Mouse (Mus musculus): ENCODE results near the gene Dirc2. TPM values are rescaled to one million over a fixed set of nuclear protein-coding genes. Genes with fewer than 3 reads are reported as not detected.
A peak's percentile ranks its signal among the peaks of the same experiment; 100 is the strongest.

Gene Dirc2
- polyA plus RNA-seq, 2 experiments from 2014 or later = 1.9 to 2.5 TPM

DNA sequence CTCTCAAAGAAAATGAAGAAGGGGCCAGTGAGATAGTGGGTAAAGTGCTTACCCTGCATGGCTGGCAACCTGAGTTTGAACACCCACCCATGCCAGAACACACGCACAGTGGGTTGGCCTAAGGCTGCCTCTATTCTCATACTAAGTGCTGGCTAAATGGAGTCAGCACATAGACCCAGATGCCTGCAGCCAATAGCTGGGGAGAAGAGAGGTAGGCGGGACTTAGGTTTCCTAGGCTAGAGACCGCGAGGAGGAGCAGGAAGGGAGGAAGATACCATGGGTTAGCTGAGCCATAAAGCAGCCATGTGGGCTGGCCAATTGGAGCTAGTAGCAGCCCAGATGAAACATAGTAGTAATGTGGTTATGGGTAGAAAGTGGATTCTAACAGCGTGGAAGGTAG, 3.4 kb upstream of the Dirc2 start:
- no peak for ATAC-seq

DNA sequence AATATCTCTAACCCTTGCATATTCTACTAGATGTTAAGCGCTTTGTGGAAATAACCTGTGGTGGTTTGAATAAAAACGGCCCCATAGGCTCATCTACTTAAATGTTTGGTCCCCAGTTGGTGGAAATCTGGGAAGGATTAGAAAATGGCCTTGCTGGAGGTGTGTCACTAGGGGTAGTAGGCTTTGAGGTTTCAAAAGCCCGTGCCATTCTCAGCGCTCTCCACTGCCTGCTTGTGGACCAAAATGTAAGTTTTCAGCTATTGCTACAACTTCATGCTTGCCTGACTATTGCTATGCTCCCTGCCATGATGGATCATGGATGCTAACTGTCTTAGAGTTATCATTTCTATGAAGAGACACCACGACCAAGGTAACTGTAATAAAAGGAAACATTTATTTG, 2.5 kb upstream of the Dirc2 start:
- no peak for ATAC-seq

DNA sequence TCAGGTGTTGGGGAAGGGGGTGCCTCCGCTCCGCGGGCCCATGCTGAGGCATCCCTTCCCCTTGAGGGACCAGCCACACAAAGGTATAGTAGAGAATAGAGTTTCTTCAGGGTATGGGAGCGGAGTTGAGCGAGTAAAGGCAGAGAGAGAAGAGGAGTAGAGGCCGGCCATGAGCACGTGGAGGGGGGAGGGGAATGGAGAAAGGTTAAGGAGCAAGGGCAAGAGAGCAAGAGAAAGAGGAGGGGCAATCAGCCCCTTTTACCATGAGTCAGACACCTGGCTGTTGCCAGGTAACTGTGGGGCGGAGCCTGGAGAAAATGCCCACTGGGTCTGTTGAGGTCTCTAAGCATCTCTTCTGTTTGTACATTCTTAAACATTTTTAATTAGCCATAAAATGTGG, 2.0 kb upstream of the Dirc2 start:
- no peak for ATAC-seq

DNA sequence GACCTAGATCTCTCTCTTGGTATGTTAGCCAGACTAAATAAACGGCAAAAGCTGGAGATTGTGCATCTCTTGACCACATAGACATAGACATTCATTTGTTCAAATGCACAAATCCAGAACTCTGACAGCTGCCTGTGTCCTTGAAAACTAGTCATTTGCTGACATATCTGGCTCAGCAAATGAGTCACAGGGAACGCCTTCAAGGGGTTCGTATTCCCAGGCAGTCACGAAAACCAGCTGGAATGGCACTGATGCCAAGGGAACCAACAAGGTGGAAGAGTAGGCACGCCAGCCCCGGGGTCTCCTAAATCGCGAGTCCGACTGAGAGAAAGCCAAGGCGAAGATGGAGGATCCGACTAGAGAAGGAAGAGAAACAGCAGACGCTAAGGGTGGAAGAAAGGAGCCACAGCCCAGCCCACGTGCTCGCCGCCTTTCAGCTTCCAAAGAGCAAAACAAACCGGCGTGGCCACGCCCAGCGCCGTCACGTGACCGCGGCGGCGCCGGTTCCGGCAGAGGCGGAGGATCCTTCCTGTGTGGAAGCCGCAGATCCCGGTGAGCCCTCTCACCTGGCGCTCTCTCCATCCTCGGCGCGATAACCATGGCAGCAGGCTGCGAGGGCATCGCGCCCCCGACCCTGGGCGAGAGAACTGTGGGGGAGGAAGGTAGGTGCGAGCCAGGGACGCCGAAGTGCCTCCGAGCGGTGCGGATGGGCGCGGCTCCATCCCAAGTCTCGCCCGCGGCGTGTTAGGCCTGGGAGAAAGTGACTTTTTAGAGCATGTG, 912 bp upstream of the Dirc2 start, which contains the start of gene Hspbap1:
Gene Hspbap1, plus strand, starts transcription at position 498 of the 780 bp plus-strand sequence.
- ATAC-seq = peak; percentile 84

DNA sequence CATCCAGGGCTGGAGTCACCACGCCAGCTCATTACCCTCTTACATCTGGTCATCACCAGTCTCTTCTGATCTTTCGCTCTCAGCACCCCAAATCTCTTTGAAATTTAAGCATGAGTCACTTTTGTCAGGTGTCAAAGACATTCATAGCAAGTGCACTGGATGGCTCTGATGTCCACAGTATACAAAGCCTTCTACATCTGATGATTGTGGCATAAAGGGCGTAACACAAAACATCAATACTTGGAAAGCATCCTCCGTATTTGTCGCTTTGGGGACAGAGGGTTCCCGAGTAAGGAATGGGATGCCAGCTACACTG, 729 bp downstream of the Dirc2 start:
- peak; percentile 4 for ATAC-seq

DNA sequence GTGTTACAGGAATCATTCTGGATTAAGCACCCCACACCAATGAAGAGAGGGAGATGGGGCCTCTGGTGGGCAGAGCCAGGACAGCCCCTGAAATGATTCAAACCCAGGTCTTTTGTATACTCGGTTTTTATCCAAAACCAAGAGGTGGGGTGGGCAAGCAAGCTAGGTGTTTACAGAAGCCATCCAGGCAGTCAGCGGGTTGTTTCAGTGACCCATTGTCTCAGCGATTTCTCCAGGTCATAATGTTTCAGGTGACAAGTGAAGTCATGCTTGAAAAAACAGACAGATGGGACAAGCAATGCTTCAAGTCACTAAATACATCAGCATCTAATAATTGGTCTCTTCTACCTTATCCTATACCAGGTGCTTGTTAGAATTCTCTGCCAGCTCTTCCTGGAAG, 2.8 kb downstream of the Dirc2 start:
- ATAC-seq = no peak

DNA sequence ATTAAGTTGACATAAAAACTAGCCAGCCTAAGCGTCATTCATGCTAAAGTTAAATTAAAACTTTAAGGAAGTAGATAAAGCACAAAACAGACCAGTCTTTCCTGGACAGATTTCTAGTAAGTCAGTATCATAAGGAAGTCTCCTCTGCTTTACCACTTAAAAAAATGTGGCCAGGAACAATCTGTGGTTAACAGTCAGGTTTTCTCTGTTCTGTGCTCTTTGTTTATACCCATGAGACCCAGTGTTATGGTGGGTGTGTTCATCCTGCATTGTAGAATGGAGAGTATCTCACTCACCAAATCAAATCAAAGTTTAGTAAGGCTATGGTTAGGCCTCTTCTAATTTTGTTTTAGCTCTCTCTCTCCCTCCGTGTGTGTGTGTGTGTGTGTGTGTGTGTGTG, 3.7 kb downstream of the Dirc2 start:
- ATAC-seq = peak; percentile 38

DNA sequence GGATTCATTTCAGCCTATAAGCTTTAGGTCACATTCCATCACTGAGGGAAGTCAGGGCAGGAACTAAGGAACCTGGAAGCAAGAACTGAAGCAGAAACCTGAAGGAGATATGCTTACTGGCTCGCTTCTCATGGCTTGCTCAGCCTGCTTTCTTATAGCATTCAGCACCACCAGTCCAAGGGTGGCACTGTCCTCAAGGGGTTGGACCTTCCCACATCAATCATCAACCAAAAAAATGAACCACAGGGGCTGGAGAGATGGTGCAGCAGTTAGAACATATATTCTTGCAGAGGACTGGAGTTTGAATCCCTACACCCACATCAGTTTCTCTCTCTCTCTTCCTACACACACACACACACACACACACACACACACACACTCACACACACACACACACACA, 4.2 kb downstream of the Dirc2 start:
- no peak for ATAC-seq

DNA sequence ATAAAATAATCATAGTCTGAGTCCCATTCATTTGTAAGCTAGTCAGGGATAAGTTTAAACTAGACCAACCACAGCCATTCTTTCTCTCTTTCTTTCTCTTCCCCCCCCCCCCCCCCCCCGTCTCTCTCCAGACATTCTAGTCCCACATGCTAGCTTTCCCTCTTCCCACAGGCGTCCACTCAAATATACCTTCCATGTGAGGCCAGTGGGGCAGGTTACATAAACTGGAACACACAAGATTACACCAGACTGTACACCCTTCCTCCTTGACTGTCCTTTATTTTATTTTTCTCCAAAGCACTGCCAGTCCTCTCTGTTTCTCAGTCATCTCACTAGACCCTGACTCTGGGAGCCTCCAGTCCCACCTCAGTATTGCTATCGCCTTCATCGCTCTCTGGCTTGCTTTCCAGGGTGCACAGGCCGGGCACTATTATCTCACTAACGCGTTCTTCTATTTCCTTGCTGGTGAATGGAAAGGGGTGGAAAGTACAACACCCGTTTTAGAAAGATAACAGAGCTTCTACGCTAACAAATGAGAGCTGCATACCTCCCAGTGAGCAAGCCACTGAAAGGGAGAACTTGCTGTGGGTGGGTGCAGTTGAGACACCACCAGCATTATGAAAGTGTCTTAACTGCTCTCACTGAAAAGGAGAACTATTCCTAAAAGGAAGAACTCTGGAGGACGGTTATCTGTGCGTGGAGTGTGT, 5.4 kb downstream of the Dirc2 start:
- ATAC-seq = no peak

DNA sequence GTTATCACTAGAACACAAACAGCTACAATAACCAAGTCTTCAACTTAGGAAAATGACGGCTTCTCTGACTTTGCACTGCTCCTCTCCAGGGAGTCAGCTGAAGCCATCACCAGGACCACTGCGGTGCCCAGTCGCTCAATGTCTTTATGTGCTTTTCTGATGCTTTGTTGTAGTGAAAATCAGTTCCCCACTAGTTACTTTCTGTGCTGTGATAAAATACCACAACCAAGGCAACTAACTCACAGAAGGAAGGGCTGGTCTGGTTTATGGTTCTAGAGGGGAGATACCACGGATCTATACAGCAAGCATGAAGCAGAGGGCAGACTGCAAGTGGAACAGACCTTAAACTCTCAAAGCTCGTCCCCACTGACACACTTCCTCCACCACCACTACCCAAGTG, 9.8 kb downstream of the Dirc2 start:
- no peak for ATAC-seq

DNA sequence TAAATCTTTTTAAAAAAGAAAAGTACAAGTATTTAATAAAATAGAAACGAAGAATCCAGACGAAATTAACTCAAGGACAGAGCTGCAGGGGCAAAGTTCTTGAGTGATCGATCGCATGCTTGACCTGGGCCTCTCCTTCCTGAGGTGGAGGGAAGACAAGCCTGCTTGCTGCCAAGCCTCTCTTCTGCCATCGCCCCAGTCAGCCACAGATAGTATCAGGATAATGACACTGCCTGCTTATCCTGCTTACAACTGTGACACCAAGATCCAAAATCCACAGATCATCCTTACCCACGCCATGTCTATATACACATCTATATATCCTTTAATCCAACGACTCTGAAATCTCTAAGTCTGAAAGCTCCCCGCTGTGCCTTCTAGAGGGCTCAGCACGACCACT, 12.5 kb downstream of the Dirc2 start:
- ATAC-seq = no peak

DNA sequence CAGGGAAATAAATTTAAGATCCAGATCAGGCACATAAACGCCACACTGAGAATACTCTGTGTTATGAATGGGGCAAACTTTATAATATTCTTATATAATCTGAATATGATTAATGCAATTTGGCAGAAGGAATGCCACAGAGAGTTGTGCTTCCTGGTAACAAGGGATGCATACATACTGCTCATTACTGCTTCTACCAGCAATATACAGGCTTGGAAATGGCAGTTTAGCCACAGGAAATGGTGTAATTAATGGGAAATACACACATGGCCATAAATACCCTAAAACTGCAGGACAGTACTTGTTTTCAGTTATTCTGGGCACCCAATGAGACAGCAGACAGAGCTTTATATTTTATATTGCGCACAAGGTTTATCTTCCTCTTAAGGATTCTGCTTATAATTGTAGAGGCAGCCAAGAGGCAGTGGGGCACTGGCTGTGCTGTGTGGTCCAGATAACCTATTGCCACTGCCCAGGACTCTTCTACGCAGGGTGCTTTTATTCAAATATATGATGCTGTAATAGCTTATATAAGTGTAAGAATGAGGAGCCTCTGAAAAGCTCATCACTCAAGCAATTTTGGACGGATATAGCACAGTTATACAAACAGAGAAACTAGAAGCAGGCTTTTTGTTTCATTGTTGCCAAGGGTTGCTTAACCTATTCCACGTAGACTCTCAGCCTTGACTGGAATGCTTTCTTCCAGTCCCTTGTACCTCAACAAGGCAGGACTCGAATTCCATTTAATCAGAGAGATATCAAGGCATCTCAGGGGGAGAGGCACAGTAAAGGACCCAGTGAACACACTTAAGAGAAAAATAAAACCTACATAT, 13.4 kb downstream of the Dirc2 start:
- ATAC-seq = no peak

DNA sequence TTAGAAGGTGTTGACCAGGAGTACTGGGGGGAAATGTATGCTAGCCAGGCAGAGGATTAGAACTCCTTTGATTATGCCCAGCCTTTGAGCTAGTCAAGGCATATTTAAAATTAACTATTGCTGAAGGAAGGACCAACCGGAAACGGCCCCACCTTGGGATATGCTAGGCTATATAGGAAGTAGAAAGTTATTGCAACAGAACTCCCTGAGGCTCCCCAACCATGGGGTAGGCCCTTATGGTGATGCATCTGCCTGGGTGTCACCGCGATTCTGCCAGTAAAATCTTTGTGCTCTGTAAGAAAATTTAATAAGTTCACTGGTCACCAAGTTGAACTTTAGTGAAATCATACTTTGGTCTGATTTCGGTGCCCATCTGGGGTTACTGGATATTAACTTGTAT, 15.2 kb downstream of the Dirc2 start:
- no peak for ATAC-seq

DNA sequence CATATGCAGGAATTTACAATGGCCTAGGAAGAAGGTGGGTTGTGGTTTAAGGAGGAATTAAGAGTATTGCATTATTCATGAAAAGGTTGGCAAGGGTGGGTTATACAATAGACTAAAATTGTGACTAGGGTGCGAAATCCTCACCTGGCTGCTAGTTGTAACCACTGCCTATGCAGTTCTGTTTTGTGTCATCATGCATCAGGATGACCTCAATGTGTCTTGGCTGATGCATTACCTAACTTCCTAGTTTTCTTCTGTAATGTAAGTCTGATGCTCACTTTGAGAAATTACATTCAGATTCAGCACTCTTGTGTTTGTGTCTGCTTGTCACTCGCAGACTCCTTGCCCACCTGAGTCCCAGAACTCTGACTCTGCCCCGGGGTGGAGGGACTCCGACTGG, 17.3 kb downstream of the Dirc2 start:
- ATAC-seq = no peak

DNA sequence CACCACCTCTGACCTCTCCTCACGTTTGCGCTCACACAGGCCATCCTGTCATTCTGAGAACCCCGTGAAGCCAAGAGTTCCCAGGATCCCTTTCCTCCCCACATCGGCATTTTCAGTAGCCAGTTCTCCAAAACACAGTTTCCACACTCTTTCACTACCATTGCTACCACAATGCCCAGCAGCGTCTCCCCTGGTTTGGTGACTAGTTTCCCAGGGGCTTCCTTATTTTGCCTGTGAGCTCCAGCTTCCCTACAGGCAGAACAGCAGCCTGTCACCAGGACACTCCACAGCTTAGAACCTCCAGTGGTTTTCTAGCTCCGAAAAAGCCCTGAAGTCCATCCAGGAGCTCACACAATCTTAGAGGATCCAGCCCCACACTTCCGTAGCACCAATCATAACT, 19.8 kb downstream of the Dirc2 start:
- no peak for ATAC-seq

DNA sequence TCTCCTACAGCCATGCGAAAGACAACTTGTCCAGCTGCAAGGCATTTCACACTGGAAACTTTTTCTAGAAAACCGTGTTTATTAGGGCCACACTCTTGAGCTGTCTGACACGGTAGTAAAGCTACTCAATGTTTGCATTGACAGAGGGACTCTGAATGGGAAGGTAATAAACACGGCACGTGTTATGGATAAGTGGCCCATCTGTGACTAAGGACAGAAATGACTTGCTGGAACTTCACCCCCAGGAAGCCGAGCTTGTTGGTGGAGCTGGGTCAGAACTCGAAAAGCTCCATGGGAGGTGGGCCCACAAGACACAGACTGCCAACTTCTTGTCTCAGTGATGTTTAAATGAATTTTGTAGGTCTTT, 20.9 kb downstream of the Dirc2 start:
- ATAC-seq = no peak

DNA sequence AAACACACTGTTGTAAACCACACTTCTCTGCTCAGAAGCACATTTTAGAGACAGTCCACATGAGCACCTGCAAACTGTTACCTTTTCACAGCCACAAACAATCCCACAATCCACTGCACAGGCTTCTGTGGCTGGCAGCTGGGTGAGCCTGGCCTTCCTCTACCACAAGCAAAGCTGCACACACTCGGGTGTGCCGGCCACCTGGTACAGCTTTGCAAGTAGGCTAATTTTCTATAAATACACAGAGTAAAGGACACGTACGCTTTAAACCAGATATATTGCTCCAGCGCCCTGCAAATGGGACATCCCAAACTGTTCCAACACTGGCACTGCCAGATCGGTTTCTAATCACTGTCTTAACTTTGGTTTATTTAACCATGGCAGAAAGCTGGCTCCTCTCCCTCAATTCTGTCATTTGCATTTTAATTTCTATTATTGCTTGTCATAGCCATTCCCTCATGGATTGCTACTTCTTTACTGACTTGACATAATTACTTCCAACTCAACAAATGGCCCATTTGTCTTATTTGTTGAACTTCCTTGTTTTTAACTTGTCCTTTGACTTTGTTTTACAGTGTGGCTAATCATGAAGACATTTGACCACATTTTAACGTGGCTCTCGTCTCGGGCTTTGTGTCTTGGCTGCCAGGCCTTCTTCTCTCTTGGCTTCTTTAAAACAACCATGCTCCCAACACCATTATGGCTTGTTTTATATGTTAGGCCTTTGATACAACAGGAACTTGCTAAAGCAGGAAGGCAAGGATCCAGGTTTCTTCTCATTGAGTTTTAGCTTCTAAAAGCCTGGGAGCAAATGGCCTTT, 21.5 kb downstream of the Dirc2 start:
- ATAC-seq = no peak

DNA sequence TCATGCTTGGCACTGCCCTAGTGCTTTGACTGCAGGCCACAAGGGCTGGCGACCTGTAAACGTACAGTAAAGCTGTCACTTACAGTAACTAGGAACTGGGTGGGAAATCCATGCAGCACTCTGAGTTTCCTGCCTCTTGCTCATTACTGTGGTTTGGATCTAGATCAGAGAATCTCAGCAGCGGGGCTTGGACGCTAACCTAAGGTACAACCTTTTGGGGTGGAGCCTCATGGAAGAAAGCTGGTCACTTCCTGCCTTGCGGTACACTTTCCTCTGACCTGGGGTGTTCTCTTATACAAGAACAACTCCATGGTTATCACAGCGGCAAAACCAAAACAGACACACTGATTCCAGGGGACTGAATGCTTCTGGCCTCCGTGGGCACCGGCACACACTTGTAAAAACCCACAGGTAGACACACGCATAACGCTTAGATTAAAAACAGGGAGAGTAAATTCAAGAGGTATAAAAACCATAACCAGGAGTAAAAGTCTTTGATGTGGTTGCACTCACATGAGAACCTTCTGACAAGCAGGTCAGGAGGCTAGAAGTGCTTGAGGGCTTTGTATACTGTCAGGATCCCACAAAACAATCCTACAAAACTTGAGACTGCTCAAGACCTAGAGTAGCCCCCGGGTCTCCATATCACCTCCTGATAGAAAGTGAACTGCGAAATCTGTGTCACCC, 26.8 kb downstream of the Dirc2 start:
- ATAC-seq = peak; percentile 94

DNA sequence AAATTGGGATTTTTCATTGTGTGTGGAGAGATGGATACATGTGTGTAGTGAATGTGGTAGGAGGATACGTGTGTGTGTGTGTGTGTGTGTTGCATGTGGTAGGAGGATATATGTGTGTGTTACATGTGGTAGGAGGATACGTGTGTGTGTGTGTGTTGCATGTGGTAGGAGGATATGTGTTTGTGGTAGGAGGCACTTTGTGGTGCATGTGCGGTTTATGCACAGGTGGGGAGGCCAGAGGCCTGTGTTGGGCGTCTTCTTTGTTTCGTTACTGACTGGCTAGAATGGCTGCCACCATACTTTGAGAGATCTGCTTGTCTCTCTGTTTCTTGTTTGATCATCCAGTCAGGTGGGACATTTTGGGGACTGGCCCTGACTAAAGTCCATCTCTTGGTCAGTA, 27.5 kb downstream of the Dirc2 start:
- ATAC-seq = no peak

DNA sequence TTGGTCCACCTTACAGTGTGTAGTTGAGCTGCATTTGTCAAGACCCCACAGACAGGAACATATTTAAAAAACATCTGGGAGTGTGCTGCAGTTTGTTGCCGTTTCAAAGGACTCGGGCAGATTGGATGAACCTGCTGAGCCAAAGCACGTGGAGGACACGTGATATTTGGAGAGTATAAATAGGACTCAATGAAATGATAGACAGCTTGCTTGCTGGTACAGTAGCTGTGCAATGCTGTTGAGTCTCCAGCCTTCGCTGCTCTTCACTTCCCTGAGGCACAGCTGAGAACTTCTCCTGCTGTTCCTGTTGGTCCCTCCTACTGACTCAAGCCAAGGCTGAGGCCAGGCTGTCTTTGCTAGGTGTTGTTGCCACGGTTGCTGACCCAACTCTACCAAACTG, 28.2 kb downstream of the Dirc2 start:
- ATAC-seq = no peak

DNA sequence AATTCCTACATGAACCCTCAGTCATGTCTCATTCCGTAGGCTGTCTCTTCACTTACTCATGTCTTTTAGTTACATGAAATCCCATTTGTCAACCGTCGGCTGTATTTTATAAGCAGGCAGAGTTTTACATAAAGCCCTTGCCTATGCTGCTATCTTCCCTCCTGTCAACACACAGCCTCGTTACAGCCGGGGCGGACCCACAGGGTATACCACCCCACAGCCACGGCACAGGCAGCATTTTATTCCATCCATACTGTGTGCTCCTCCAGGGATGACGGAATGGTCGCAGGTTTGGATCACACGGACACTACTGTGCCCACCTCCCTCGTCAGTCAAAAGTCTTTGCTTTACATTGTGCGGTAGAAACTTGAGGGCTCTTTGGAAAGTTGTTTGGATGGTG, 28.8 kb downstream of the Dirc2 start:
- ATAC-seq = no peak

DNA sequence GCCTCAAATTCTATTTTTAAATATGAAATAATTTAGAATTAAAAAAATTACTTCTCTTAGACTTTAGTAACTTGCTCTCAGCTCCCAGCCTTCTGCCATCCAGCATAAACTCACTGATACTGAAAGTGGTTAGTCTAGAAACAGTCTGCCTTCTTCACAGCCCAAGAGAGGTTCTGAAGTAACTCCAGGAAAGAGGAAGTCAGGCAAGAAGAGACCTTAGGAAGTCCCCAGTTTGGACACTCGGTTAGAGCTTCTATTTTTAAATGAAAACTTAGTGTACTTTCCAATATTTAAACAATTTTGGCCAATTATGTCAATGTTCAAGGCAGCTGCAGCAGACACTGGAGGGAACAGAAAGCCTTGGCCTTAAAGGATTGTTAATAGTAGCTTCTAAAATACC, 29.6 kb downstream of the Dirc2 start:
- no peak for ATAC-seq

All from activated CD4-positive, CD25-positive, alpha-beta regulatory T cell, adult 4 months (primary cell).